Mouse (Mus musculus) forebrain, embryonic 13.5 days (tissue): ENCODE results near the gene Tspan9. TPM values are rescaled to one million over a fixed set of nuclear protein-coding genes. Genes with fewer than 3 reads are reported as not detected.

Source experiments
- ATAC-seq: fragments of 200-750 bp; cut with Nextera tagmentation; 2 replicates; pipeline ENCODE4 v1.8.0; 2017
- H3K27ac ChIP-seq: fragments of 300-500 bp; sonication (generic); 2 replicates; pipeline ENCODE4 v1.5.1; 2015; ENCODE audit warnings: inconsistent platforms, mild to moderate bottlenecking, moderate library complexity
- H3K27me3 ChIP-seq: fragments of 300-500 bp; sonication (generic); 2 replicates; pipeline ENCODE4 v1.6.1; 2015; ENCODE audit warnings: mild to moderate bottlenecking, inconsistent platforms
- H3K36me3 ChIP-seq: fragments of 300-500 bp; sonication (generic); 2 replicates; pipeline ENCODE4 v1.6.1; 2015; ENCODE audit warnings: mild to moderate bottlenecking, inconsistent platforms; ENCODE audit not compliant: poor library complexity, severe bottlenecking
- H3K4me1 ChIP-seq: fragments of 300-500 bp; sonication (generic); 2 replicates; pipeline ENCODE4 v1.6.1; 2015; ENCODE audit warnings: inconsistent platforms
- H3K4me2 ChIP-seq: fragments of 300-500 bp; sonication (generic); 2 replicates; pipeline ENCODE4 v1.6.1; 2015; ENCODE audit warnings: inconsistent platforms, mild to moderate bottlenecking, moderate library complexity
- H3K4me3 ChIP-seq: fragments of 300-500 bp; sonication (generic); 2 replicates; pipeline ENCODE4 v1.5.1; 2015; ENCODE audit warnings: mild to moderate bottlenecking, inconsistent platforms
- H3K9ac ChIP-seq: fragments of 300-500 bp; sonication (generic); 2 replicates; pipeline ENCODE4 v1.6.1; 2015; ENCODE audit warnings: mild to moderate bottlenecking, inconsistent platforms
- H3K9me3 ChIP-seq: fragments of 300-500 bp; sonication (generic); replicated peaks from 2 replicates; pipeline ENCODE4 v1.6.1; 2016; ENCODE audit warnings: inconsistent platforms
- WGBS: fragments of 180-500 bp; shearing (Covaris S2); methylation state at CpG from one replicate; pipeline ENCODE4 v1.1.7; 2015; 5-methylcytosine and 5-hydroxymethylcytosine counted together
- polyA plus RNA-seq: library from polyadenylated mRNA; unstranded; fragments of >200 nt; fragmentation: Nextera tagmentation; extraction: Ambion mirVana; gene quantifications from 2 replicates; pipeline ENCODE4 v1.2.1, GENCODE M21; 2015

The Tspan9 gene
- polyA plus RNA-seq: 20.6 and 30.4 TPM in 2 replicates

- Histone ChIP-seq H3K9me3 (no peaks in the 10 kb centered on the region), H3K4me3 (peak within 1 kb of the TSS; percentile 65), H3K27me3 (peaks cover 10% of the 10 kb centered on the region; the same call in 1 of the 2 replicates), H3K9ac (peak within 1 kb of the TSS; percentile 71), H3K4me1 (peaks cover 16% of the 10 kb centered on the region), H3K36me3 (no peaks in the 10 kb centered on the region), H3K27ac (peak within 1 kb of the TSS; percentile 14; the same call in 1 of the 2 replicates), H3K4me2 (peak within 1 kb of the TSS; percentile 86)
- peak; percentile 88 for ATAC-seq
- WGBS: under 1% methylated on average over 41 of the region's 56 CpGs
These were observed at the start of gene Tspan9 for GRCm38 (mm10) chr6:128143390-128144020. Tspan9 (minus strand) TSS chr6:128143594.

DNA sequence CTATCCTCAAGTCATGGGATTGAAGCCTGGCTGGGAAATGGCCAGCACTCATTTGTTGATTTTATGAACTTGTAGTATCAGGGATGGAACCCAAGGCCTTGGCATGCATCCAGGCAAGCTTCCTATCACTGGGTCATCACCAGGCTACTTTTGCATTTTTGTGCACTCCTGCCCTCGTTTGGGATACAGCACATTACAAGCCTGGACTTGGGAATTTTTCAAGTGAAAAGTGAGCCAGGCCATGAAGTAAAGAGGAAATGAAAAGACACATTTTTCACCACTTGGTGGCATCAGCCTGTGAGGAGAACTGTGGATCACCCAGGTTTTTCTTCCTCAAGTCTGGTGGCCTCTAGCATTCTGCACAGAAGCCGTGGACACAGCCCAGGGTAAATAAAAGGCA, 40.1 kb upstream of the Tspan9 start:
- Histone ChIP-seq H3K27me3 (no peaks in the 10 kb centered on the region), H3K36me3 (no peaks in the 10 kb centered on the region), H3K4me1 (no peaks in the 10 kb centered on the region), H3K27ac (no peak overlapping the region), H3K9me3 (no peaks in the 10 kb centered on the region), H3K4me2 (no peak overlapping the region), H3K9ac (no peak overlapping the region), H3K4me3 (no peak overlapping the region)
- ATAC-seq: no peak
- 57% methylated on average over 2 of the region's 2 CpGs for WGBS

DNA sequence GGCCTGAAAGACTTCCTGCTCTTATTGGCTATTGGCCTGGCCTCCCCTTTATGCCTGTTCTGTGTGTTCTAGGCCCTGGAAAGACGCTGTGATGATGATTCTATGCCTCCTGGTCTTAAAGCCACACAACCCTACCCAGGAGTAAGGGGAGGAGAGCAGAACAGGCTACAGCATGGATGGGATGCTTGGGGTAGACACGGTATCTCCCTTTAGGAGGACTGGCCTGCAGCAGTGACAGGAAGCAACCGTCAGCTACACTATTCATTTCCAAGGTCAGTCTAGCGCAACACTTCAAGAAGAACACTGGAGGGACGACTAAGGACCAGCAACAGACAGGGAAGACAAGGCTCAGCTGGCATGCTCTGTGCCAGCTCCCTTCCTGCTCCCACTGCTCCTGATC, 37.8 kb upstream of the Tspan9 start:
- Histone ChIP-seq H3K9ac (no peak overlapping the region), H3K4me2 (no peak overlapping the region), H3K4me3 (no peak overlapping the region), H3K36me3 (no peaks in the 10 kb centered on the region), H3K27me3 (no peaks in the 10 kb centered on the region), H3K9me3 (no peaks in the 10 kb centered on the region), H3K27ac (no peak overlapping the region), H3K4me1 (no peaks in the 10 kb centered on the region)
- WGBS: 73% methylated on average over 5 of the region's 5 CpGs
- no peak for ATAC-seq

DNA sequence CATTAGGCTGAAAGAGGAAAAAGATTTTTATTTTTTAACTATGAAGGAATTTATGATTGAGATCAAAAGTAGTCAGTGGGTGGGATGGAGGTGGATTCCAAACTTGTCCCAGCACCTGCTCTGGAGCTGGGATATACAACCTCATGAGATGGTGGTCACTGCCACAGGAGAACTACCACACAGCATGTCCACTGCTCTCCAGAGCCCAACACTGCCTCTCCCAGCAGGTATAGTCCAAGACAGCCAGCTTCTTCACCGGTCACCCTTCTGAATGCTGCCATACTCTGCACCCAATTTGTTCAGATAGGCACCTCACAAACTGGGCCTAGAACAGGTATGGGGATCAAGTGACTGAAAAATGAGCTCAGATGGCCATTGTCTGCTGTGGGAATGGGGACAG, 36.3 kb upstream of the Tspan9 start:
- Histone ChIP-seq H3K4me1 (no peaks in the 10 kb centered on the region), H3K36me3 (no peaks in the 10 kb centered on the region), H3K9me3 (no peaks in the 10 kb centered on the region), H3K4me2 (no peak overlapping the region), H3K9ac (no peak overlapping the region), H3K4me3 (no peak overlapping the region), H3K27ac (no peak overlapping the region), H3K27me3 (no peaks in the 10 kb centered on the region)
- 91% methylated on average over 1 of the region's 1 CpGs for WGBS
- no peak for ATAC-seq

- H3K36me3 ChIP-seq: no peaks in the 10 kb centered on the region
- H3K4me3 ChIP-seq: no peak overlapping the region
- no peaks in the 10 kb centered on the region for H3K4me1 ChIP-seq
- 68% methylated on average over 5 of the region's 5 CpGs for WGBS
- no peak for ATAC-seq
- no peak overlapping the region for H3K9ac ChIP-seq
- H3K9me3 ChIP-seq: no peaks in the 10 kb centered on the region
- H3K27me3 ChIP-seq: no peaks in the 10 kb centered on the region
- H3K4me2 ChIP-seq: no peak overlapping the region
- no peak overlapping the region for H3K27ac ChIP-seq
These were observed 35.9 kb upstream of the Tspan9 start for GRCm38 (mm10) chr6:128179247-128179646.

- Histone ChIP-seq H3K4me2 (no peak overlapping the region), H3K9me3 (no peaks in the 10 kb centered on the region), H3K4me1 (no peaks in the 10 kb centered on the region), H3K9ac (no peak overlapping the region), H3K27ac (no peak overlapping the region), H3K36me3 (no peaks in the 10 kb centered on the region), H3K4me3 (no peak overlapping the region), H3K27me3 (no peaks in the 10 kb centered on the region)
- WGBS: 88% methylated on average over 2 of the region's 2 CpGs
- ATAC-seq: no peak
These were observed 35.3 kb upstream of the Tspan9 start for GRCm38 (mm10) chr6:128178681-128179080.

DNA sequence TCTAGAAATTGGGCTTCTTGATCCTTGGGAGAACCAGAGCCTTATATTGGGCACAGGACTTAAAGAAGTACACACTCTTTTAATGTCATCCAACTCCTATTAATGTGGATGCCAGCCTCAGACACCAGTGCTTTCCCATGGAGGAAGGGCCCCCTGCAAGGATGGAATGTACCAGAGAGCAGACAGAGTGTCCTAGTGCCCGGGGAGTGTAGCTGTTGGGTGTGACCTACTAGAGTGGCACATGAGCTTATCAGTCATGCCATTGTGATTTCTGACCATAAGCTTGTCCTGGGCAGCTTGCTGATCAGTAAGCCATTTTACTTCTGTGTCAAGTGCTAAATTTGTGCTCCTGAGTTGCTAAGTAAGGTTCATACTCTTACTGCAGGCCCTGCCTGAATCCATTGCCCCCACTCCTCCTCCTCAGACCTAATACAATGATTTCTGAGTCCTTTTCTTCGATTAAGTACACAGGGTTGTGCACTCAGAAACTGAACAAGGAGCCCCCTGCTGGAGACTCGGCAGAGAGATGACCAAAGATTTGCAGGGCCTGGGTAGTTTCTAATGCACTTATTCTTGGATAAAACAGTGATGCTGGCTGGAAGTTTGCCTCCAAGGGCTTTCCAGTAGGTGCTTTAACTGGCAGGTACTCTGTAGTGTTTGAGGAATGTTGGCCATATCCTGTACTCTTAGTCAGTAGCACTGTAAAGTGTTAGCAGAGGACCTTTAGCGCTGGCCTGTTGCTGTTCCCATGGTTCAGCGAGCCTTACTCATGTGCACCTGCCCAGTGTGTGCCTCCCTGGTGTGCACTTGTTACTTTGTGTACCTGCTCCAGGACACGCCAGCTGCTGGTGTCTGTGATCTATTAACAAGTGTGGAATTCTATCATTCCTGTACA, 25.6 kb upstream of the Tspan9 start:
- Histone ChIP-seq H3K9ac (no peak overlapping the region), H3K9me3 (no peaks in the 10 kb centered on the region), H3K4me2 (no peak overlapping the region), H3K27me3 (no peaks in the 10 kb centered on the region), H3K36me3 (no peaks in the 10 kb centered on the region), H3K4me1 (no peaks in the 10 kb centered on the region), H3K27ac (no peak overlapping the region), H3K4me3 (no peak overlapping the region)
- 54% methylated on average over 6 of the region's 6 CpGs for WGBS
- ATAC-seq: no peak

DNA sequence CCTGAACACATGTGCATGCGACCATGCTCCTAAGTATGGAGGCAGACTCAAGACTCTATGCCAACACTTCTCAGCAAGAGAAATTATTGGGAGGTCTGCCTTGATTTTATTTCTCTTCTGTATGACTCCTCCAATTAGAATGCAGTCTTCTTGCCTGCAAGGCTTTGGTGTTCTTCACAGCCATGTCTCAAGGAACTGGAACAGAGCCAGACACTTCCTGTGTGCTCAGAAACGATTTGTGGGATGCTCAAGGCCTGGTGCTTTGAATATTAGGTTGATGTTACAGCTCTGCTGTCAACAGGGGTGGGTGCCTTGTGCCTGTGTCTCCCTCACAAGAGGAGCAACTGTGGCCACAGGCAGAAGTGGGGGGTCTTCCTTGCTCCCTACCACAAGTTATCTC, 22.2 kb upstream of the Tspan9 start:
- H3K9me3 ChIP-seq: no peaks in the 10 kb centered on the region
- H3K27ac ChIP-seq: no peak overlapping the region
- H3K9ac ChIP-seq: no peak overlapping the region
- no peaks in the 10 kb centered on the region for H3K4me1 ChIP-seq
- no peak for ATAC-seq
- 66% methylated on average over 2 of the region's 2 CpGs for WGBS
- H3K4me3 ChIP-seq: no peak overlapping the region
- H3K36me3 ChIP-seq: no peaks in the 10 kb centered on the region
- H3K4me2 ChIP-seq: no peak overlapping the region
- H3K27me3 ChIP-seq: no peaks in the 10 kb centered on the region

DNA sequence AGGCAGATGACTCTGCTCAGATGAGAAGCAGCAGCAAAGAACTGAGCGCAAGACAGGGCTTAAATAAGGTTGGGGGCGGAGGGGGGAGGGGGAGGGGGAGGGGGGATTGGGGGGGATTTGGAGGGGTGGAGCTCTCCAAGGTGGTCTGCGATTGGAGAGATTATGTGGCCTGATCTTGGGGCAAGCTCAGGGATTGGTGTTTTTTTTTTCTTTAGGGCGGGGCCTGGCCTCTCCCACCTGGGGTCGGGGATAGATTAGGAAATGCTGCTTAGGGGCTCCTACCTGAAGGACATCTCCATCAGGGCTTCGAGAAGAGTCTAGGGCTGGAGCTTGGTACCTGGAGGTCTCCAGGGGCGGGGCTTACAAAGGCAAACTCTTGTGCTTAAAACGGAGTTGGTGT, 21.2 kb upstream of the Tspan9 start:
- Histone ChIP-seq H3K9me3 (no peaks in the 10 kb centered on the region), H3K4me3 (no peak overlapping the region), H3K27me3 (no peaks in the 10 kb centered on the region), H3K4me2 (no peak overlapping the region), H3K4me1 (no peaks in the 10 kb centered on the region), H3K36me3 (no peaks in the 10 kb centered on the region), H3K9ac (no peak overlapping the region), H3K27ac (no peak overlapping the region)
- WGBS: 88% methylated on average over 7 of the region's 8 CpGs
- no peak for ATAC-seq

GRCm38 (mm10) chr6:128159092-128159491, 15.7 kb upstream of the Tspan9 start:
- 89% methylated on average over 6 of the region's 6 CpGs for WGBS
- no peaks in the 10 kb centered on the region for H3K9me3 ChIP-seq
- no peaks in the 10 kb centered on the region for H3K36me3 ChIP-seq
- no peaks in the 10 kb centered on the region for H3K27me3 ChIP-seq
- H3K4me1 ChIP-seq: no peaks in the 10 kb centered on the region
- no peak for ATAC-seq
- H3K27ac ChIP-seq: no peak overlapping the region
- no peak overlapping the region for H3K9ac ChIP-seq
- H3K4me3 ChIP-seq: no peak overlapping the region
- no peak overlapping the region for H3K4me2 ChIP-seq

GRCm38 (mm10) chr6:128158031-128158430, 14.6 kb upstream of the Tspan9 start:
- ATAC-seq: no peak
- peak overlapping the region; percentile 13; the same call in 1 of the 2 replicates for H3K4me2 ChIP-seq

GRCm38 (mm10) chr6:128156476-128156875, 13.1 kb upstream of the Tspan9 start:
- no peaks in the 10 kb centered on the region for H3K4me1 ChIP-seq
- no peaks in the 10 kb centered on the region for H3K9me3 ChIP-seq
- no peak overlapping the region for H3K27ac ChIP-seq
- no peak for ATAC-seq
- no peaks in the 10 kb centered on the region for H3K36me3 ChIP-seq
- no peak overlapping the region for H3K4me2 ChIP-seq
- no peaks in the 10 kb centered on the region for H3K27me3 ChIP-seq
- H3K4me3 ChIP-seq: no peak overlapping the region
- H3K9ac ChIP-seq: no peak overlapping the region
- 85% methylated on average over 4 of the region's 4 CpGs for WGBS

More at GRCm38 (mm10) chr6:128158031-128158430, 14.6 kb upstream of the Tspan9 start:
- Histone ChIP-seq H3K27ac (no peak overlapping the region), H3K4me1 (no peaks in the 10 kb centered on the region), H3K9me3 (no peaks in the 10 kb centered on the region), H3K9ac (no peak overlapping the region), H3K27me3 (no peaks in the 10 kb centered on the region), H3K4me3 (no peak overlapping the region), H3K36me3 (no peaks in the 10 kb centered on the region)
- 57% methylated on average over 12 of the region's 12 CpGs for WGBS
